ENCODE assay signal across 8 mouse cellular contexts in the genomic region with DNA sequence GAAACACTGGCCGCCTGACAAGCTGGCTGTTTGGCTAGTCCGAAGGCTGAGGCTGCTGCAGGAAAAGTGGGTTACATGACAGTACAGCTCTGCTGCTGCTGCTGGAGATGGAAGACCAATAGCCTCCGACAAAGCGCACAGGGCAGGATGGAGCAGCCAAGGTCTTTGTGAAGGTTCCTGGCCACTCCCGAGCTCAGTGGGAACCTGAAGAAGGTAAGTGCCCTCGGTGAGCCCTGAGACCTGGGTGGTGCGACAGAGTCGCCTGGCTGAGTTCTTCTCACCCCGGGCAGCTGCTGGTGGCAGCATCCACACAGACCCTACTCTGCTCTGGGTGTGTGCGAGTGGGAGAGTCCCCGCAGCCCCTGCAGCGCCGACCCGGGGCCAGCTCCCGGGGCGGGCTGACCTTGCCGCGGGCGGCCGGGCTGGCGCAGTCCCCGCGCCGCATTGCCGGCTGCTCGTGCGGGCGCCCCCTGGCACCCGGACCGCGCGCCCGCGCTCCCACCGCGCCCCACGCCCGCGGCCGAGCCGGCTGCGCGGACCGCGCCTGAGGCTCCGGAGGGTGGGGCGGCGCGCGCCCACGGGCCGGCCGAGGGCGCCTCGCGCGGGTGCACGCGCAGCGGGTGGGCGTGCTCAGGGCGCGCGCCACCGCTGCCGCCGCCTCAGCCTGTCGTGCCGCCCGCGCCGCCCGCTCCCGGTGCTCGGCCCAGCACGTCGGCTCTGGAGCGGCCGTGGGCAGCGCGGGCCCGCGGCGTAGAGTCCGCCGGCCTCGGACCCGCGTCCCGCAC. TPM values are rescaled to one million over a fixed set of nuclear protein-coding genes. Genes with fewer than 3 reads are reported as not detected.
DNase-seq lines count a peak whose midpoint lies in the region; ATAC-seq and TF ChIP-seq lines count a peak whose summit lies in the region.

A gene (plus strand): TSS at position 44 of the 785 bp plus-strand sequence.

- peaks cover 4% of the 10 kb centered on the region; the same call in 1 of the 2 replicates for H3K27me3 ChIP-seq in thymus, adult 2 months (ENCODE audit: control insufficient read depth, insufficient read depth, low read length)
- peaks cover 47% of the 10 kb centered on the region for H3K27me3 ChIP-seq in heart, embryonic 14.5 days (ENCODE audit: control insufficient read depth, insufficient read depth, low read length)
- peaks cover 46% of the 10 kb centered on the region for H3K27me3 ChIP-seq in lung, embryonic 14.5 days (ENCODE audit: insufficient read depth, low read length)

- DNase-seq in thymus, adult 2 months: no peak
- no peak for DNase-seq in thymus, postnatal 25 days
- DNase-seq in cerebellum, postnatal 25 days: peak; percentile 50 to 75
- peak in 1 of 2 experiments; percentile 54 for DNase-seq in layer of hippocampus, adult 2 months (ENCODE audit: low spot score in 2 of 2)
- DNase-seq in lung, embryonic 14.5 days: peak; percentile 77
- peak; percentile 62 for DNase-seq in right cerebral cortex, postnatal 14 days
- DNase-seq in c-Kit-positive CD71-positive TER-119-positive erythroid progenitor cells, embryonic 14.5 days (ENCODE audit: low spot score): no peak

- H3K9me3 ChIP-seq in heart, embryonic 14.5 days (ENCODE audit: control insufficient read depth, low read length): no peaks in the 10 kb centered on the region
- H3K9me3 ChIP-seq in lung, embryonic 14.5 days (ENCODE audit: low read depth, low read length): no peaks in the 10 kb centered on the region

- H3K27ac ChIP-seq in thymus, adult 2 months (ENCODE audit: control insufficient read depth, insufficient read depth, low read length): no peak within 1 kb of the TSS
- no peak within 1 kb of the TSS; a peak in 1 of 4 replicates for H3K27ac ChIP-seq in heart, embryonic 14.5 days (replicated peaks in 1 of 2; ENCODE audit: control insufficient read depth in 1 of 2, insufficient read depth in 1 of 2, low read depth in 2 of 2, low read length in 2 of 2)
- H3K27ac ChIP-seq in layer of hippocampus, adult 2 months: peak within 1 kb of the TSS; percentile 96
- no peak within 1 kb of the TSS for H3K27ac ChIP-seq in lung, embryonic 14.5 days (ENCODE audit: low read depth)

- H3K4me3 ChIP-seq in thymus, adult 2 months (ENCODE audit: control insufficient read depth, insufficient read depth, low read length): peak within 1 kb of the TSS; percentile 25; the same call in 1 of the 2 replicates
- peak within 1 kb of the TSS; percentile 67 to 69 for H3K4me3 ChIP-seq in heart, embryonic 14.5 days (ENCODE audit: control insufficient read depth in 1 of 2, insufficient read depth in 1 of 2, low read depth in 1 of 2, low read length in 2 of 2)
- H3K4me3 ChIP-seq in layer of hippocampus, adult 2 months: peak within 1 kb of the TSS; percentile 80
- H3K4me3 ChIP-seq in lung, embryonic 14.5 days (ENCODE audit: low read depth, low read length): peak within 1 kb of the TSS; percentile 53

- WGBS in thymus, adult 2 months: 19% methylated on average over 88 of the region's 90 CpGs
- 1% methylated on average over 67 of the region's 90 CpGs for WGBS in heart, embryonic 14.5 days
- WGBS in lung, embryonic 14.5 days: under 1% methylated on average over 42 of the region's 90 CpGs

- peak within 1 kb of the TSS; percentile 87 for H3K4me2 ChIP-seq in heart, embryonic 14.5 days (ENCODE audit: low read length)
- H3K4me2 ChIP-seq in lung, embryonic 14.5 days: peak within 1 kb of the TSS; percentile 89

- no peak for TF ChIP-seq CTCF in thymus, adult 2 months (IDR thresholded peaks at IDR 0.05; ENCODE audit: borderline replicate concordance, control insufficient read depth, extremely low read depth, insufficient read depth, low read length, poor library complexity)
- TF ChIP-seq CTCF in layer of hippocampus, adult 2 months (conservative IDR thresholded peaks at IDR 0.05): no peak
- no peak for TF ChIP-seq CTCF in lung, embryonic 14.5 days (IDR thresholded peaks at IDR 0.05; ENCODE audit: low read depth)

- TF ChIP-seq POLR2A in thymus, adult 2 months (IDR thresholded peaks at IDR 0.05; ENCODE audit: control insufficient read depth, extremely low read depth, insufficient read depth, low read length, poor library complexity): no peak

- H3K4me1 ChIP-seq in thymus, adult 2 months (replicated peaks; ENCODE audit: control insufficient read depth, insufficient read depth, low read length): peaks cover 7% of the 10 kb centered on the region
- H3K4me1 ChIP-seq in heart, embryonic 14.5 days (ENCODE audit: control insufficient read depth in 2 of 2, insufficient read depth in 2 of 2, low read length in 2 of 2): no peaks in the 10 kb centered on the region
- no peaks in the 10 kb centered on the region for H3K4me1 ChIP-seq in lung, embryonic 14.5 days (ENCODE audit: insufficient read depth)

- H3K36me3 ChIP-seq in thymus, adult 2 months (ENCODE audit: control insufficient read depth, insufficient read depth, low read length): no peaks in the 10 kb centered on the region
- H3K36me3 ChIP-seq in heart, embryonic 14.5 days (ENCODE audit: control insufficient read depth, insufficient read depth, low read length): no peaks in the 10 kb centered on the region
- no peaks in the 10 kb centered on the region for H3K36me3 ChIP-seq in lung, embryonic 14.5 days (ENCODE audit: insufficient read depth)

- peak; percentile 40 for ATAC-seq in heart, embryonic 14.5 days (ENCODE audit: insufficient number of reproducible peaks, insufficient read depth, low FRiP score, low read depth)
- peak; percentile 87 for ATAC-seq in lung, embryonic 14.5 days (ENCODE audit: insufficient read depth)

- peak within 1 kb of the TSS; percentile 85 for H3K9ac ChIP-seq in heart, embryonic 14.5 days (ENCODE audit: low read length)
- peak within 1 kb of the TSS; percentile 62 for H3K9ac ChIP-seq in lung, embryonic 14.5 days

RNA-seq across cellular contexts. Expression of the gene that starts here (rescaled TPM):
- 1.5 and 2.3 TPM in 2 replicates for polyA plus RNA-seq in thymus, adult 2 months (2012; rRNA removed)
- 5.6 and 5.8 TPM in 2 replicates for polyA plus RNA-seq in heart, embryonic 14.5 days (2014; fragmentation: Nextera tagmentation; extraction: Ambion mirVana)
- total RNA-seq in layer of hippocampus, adult 2 months (2021): 100 to 1,000 TPM; 154 to 155 TPM
- polyA plus RNA-seq in lung, embryonic 14.5 days (2014; fragmentation: Nextera tagmentation; extraction: Ambion mirVana): 0.43 and 0.53 TPM in 2 replicates

Comparison
In these comparisons a context has a peak if more than half of its experiments do, and no peak if none do; other contexts are left out.
1. Peak in DNase-seq, ATAC-seq, H3K4me3 ChIP-seq, H3K9ac ChIP-seq and H3K4me2 ChIP-seq in lung, embryonic 14.5 days; RNA of the gene not detected or under 1 TPM.
2. DNase-seq: peak in cerebellum, postnatal 25 days (2 of 2) and right cerebral cortex, postnatal 14 days (single experiment); none in thymus, adult 2 months (single experiment), thymus, postnatal 25 days (single experiment) and c-Kit-positive CD71-positive TER-119-positive erythroid progenitor cells, embryonic 14.5 days (single experiment).
3. H3K4me3 ChIP-seq: peak in every context shown above with its lines; median percentile 80 in layer of hippocampus, adult 2 months; 68 in heart, embryonic 14.5 days; 53 in lung, embryonic 14.5 days; 25 in thymus, adult 2 months.